Mouse (Mus musculus) kidney, adult 2 months (tissue): Measurements from ENCODE around the gene Hist1h2bj.

Experiments used
- CTCF ChIP-seq: fragments of 200-500 bp; conservative IDR thresholded peaks from 2 replicates; pipeline ENCODE4 v1.5.1; 2011; ENCODE audit warnings: low read depth, mild to moderate bottlenecking, control low read depth, low read length, moderate library complexity, mixed read lengths; ENCODE audit not compliant: insufficient read depth, insufficient read length
- POLR2A ChIP-seq: fragments of 200-500 bp; IDR thresholded peaks from one replicate; pipeline ENCODE4 v1.6.1; 2011; ENCODE audit warnings: low read depth, low read length, control low read depth

DNA sequence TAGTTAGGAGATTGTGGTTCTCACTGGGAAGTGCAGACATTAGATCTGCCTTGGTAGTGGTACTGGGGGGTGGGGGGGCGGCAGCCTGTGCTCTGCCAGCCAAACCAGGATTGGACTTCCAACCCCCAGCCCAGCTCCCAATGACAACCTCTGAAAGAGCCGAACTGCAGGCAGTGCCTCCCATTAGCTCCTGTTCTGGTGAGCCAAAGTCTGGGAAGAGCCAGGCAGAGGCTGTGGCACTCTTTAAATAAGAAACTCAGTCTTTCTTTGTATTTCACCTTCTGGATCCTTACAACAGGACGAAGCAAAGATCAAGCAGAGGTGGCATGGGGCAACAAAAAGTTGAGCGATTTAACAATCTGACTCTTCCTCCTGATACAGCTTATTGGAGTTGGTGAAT is 43.9 kb upstream of the Hist1h2bj start:
- TF ChIP-seq CTCF: no peak
- no peak for TF ChIP-seq POLR2A
